ENCODE assay signal across 13 mouse cellular contexts in the genomic region with DNA sequence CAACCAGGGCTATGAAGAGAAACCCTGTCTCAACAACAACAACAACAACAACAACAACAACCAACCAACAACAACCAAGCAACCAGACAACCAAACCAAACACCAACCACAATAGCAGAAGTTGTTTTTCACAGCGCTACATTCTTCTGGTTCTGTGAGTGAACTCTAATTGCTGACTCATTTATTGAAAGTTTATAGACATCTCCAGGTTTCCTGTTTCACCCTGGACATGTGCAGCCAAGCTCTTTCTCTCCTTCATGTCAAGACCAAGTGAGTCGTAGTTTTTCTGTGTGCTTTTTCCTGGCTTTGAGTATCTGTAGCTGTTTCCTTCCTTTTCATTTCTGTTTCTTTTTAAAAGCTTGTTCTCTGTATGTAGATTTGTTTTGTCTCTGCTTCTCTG.
DNase-seq lines count a peak whose midpoint lies in the region; ATAC-seq and TF ChIP-seq lines count a peak whose summit lies in the region.
"Had no signal": no experiment of that assay in that cellular context is flagged by ENCODE, and none has a peak within 500 bp of the region (broad histone marks: within the 10 kb centered on the region; RNA-seq: fewer than 3 reads in every experiment).

No protein-coding gene starts in this region.

- no peak for TF ChIP-seq CTCF in liver, postnatal 0 days (IDR thresholded peaks at IDR 0.05; ENCODE audit: low read depth)

- no peak for DNase-seq in liver, postnatal 0 days
- no peak for DNase-seq in liver, embryonic 11.5 days (ENCODE audit: low spot score)
- peak; percentile 54 for DNase-seq in MEL-GATA-1-ER (ENCODE audit: extremely low read depth, low read depth)
- DNase-seq in right cerebral cortex, postnatal 14 days: no peak
- DNase-seq in retina, embryonic 14.5 days (ENCODE audit: low spot score): no peak
- DNase-seq in urinary bladder, postnatal 14 days (ENCODE audit: low spot score): no peak
- DNase-seq: cerebellum, adult 9-11 months; thymus, adult 18-20 months had no signal

- H3K4me3 ChIP-seq in liver, postnatal 0 days (ENCODE audit: low read depth, low read length): no peak overlapping the region
- no peak overlapping the region for H3K4me3 ChIP-seq in liver, embryonic 11.5 days (ENCODE audit: low read depth, low read length)
- H3K4me3 ChIP-seq: hindbrain, embryonic 13.5 days; limb, embryonic 13.5 days; lung, embryonic 15.5 days had no signal

- ATAC-seq in liver, postnatal 0 days: no peak
- no peak for ATAC-seq in liver, embryonic 11.5 days (replicated peaks; ENCODE audit: low FRiP score)
- ATAC-seq in inflammation-experienced regulatory T-cells, adult 6 months: peak; percentile 42

- H3K9me3 ChIP-seq in liver, postnatal 0 days (ENCODE audit: low read length): no peaks in the 10 kb centered on the region
- H3K9me3 ChIP-seq in liver, embryonic 11.5 days (ENCODE audit: control insufficient read depth, low read length): no peaks in the 10 kb centered on the region
- H3K9me3 ChIP-seq: hindbrain, embryonic 13.5 days; limb, embryonic 13.5 days; lung, embryonic 15.5 days; megakaryocyte, embryonic 14.5 days had no signal

- peaks cover 26% of the 10 kb centered on the region for H3K4me1 ChIP-seq in liver, postnatal 0 days (ENCODE audit: insufficient read depth)
- peaks cover 14% of the 10 kb centered on the region; the same call in 1 of the 2 replicates for H3K4me1 ChIP-seq in liver, embryonic 11.5 days (replicated peaks; ENCODE audit: control insufficient read depth, insufficient read depth, low read length)
- H3K4me1 ChIP-seq: lung, embryonic 15.5 days had no signal

- WGBS in liver, postnatal 0 days (ENCODE audit: insufficient replicate concordance): 25% methylated on average over 2 of the region's 2 CpGs
- 45% methylated on average over 2 of the region's 2 CpGs for WGBS in liver, embryonic 11.5 days

- no peak overlapping the region for H3K9ac ChIP-seq in liver, postnatal 0 days (replicated peaks)
- H3K9ac ChIP-seq in liver, embryonic 11.5 days (ENCODE audit: low read depth, low read length): no peak overlapping the region
- H3K9ac ChIP-seq: hindbrain, embryonic 13.5 days; limb, embryonic 13.5 days; lung, embryonic 15.5 days had no signal

- no peak overlapping the region for H3K4me2 ChIP-seq in liver, postnatal 0 days (ENCODE audit: low read depth, low read length)
- H3K4me2 ChIP-seq in liver, embryonic 11.5 days: no peak overlapping the region
- H3K4me2 ChIP-seq: hindbrain, embryonic 13.5 days; limb, embryonic 13.5 days; lung, embryonic 15.5 days had no signal

- H3K36me3 ChIP-seq in liver, postnatal 0 days (replicated peaks; ENCODE audit: insufficient read depth, low read length): no peaks in the 10 kb centered on the region
- H3K36me3 ChIP-seq in liver, embryonic 11.5 days (ENCODE audit: control insufficient read depth, insufficient read depth, low read length): no peaks in the 10 kb centered on the region
- H3K36me3 ChIP-seq: hindbrain, embryonic 13.5 days; limb, embryonic 13.5 days; lung, embryonic 15.5 days had no signal

- TF ChIP-seq EP300 in liver, postnatal 0 days (IDR thresholded peaks at IDR 0.05; ENCODE audit: low read depth): no peak

- H3K27me3 ChIP-seq in liver, postnatal 0 days (ENCODE audit: insufficient read depth, low read length): no peaks in the 10 kb centered on the region
- H3K27me3 ChIP-seq in liver, embryonic 11.5 days (replicated peaks; ENCODE audit: control insufficient read depth, insufficient read depth, low read length): no peaks in the 10 kb centered on the region
- H3K27me3 ChIP-seq: hindbrain, embryonic 13.5 days; limb, embryonic 13.5 days; lung, embryonic 15.5 days; megakaryocyte, embryonic 14.5 days had no signal

- H3K27ac ChIP-seq in liver, postnatal 0 days (ENCODE audit: low read depth): peak overlapping the region; percentile 63; the same call in 1 of the 2 replicates
- H3K27ac ChIP-seq in liver, embryonic 11.5 days (ENCODE audit: low read depth, low read length): no peak overlapping the region
- H3K27ac ChIP-seq: hindbrain, embryonic 13.5 days; limb, embryonic 13.5 days; lung, embryonic 15.5 days had no signal
